Mouse (Mus musculus) lung, adult 18-20 months (tissue): ENCODE measurements around the gene Ube2d1.

Experiments
- DNase-seq, 2 experiments: peaks; one replicate each; pipeline ENCODE4 v3.0.0; 2022; ENCODE audit warnings: mixed read lengths in 2 of 2

The Ube2d1 gene

DNA sequence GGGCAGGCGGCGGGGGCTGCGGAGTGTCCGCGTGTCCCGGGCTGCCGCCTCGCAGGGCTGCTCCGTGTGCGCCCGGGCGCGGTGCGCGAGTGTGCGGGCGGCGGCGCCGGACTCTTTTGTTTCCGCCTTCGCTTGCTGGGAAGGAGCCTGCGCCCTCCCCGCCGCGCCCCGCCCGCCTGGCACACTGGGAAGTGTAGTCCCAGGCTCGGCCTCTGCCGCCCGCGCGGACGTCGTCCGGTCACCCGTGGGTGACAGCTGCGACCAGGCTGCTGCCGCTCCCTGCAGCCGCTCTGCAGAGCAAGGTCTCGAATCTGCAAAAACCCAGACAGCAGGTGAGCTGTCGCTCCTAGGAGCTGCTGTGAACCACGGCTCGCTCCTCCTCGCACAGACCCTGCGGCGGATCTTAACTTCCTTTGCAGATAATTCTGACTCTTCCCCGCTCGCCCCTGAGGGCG is at the start of gene Ube2d1:
Gene Ube2d1, minus strand, starts transcription at position 137 of the 455 bp plus-strand sequence.
- peak; percentile 86 to 89 for DNase-seq

DNA sequence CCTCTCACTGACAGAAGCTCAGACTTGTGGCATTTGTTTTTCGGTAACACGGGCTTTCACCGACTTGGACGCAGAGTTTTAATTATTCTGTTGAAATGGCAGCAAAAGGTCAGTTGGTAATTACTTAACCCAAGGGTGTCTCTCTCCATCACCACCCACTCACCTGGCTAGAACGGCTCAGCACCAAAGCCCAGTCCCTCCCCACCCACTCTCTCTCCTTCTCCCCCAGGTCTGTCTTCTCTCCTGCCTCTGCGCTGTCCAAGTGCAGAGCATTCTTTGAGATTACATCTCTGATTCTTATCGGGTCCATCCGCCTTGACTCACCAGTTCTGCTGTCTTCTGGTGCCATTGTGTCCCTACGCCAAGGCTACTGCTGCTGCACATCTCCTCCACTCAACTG is 47.8 kb upstream of the Ube2d1 start:
- no peak for DNase-seq

DNA sequence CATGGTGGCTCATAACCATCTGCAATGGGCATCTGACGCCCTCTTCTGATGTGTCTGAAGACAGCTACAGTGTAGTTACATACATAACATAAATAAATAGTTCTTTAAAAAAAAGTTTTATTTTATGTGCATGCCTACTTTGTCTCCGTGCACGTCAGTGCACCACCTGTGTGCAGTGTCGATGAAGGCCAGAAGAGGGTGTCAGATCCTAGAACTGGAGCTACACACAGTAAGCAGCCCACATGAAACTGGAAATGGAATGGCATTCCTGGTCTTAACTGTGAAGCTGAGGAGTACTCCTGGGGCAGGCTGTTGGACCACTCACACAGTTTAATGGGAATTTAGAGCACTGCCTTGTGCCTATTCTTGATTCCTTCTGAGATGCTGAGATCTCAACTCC is 47.3 kb upstream of the Ube2d1 start:
- no peak for DNase-seq

DNA sequence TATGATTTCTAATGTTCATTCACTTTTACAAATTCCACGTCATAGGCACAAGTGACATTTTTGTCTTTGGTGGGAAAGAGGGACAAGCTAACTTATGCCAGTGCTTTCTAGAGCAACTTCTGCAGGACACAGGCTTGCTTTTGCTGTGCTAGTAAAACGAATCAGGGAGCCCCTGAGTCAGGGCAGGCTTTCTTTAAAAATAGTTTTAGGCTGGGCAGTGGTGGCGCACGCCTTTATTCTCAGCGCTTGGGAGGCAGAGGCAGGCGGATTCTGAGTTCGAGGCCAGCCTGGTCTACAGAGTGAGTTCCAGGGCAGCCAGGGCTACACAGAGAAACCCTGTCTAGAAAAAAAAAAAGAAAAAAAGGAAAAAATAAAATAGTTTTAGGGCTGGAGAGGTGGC is 46.8 kb upstream of the Ube2d1 start:
- DNase-seq: no peak

DNA sequence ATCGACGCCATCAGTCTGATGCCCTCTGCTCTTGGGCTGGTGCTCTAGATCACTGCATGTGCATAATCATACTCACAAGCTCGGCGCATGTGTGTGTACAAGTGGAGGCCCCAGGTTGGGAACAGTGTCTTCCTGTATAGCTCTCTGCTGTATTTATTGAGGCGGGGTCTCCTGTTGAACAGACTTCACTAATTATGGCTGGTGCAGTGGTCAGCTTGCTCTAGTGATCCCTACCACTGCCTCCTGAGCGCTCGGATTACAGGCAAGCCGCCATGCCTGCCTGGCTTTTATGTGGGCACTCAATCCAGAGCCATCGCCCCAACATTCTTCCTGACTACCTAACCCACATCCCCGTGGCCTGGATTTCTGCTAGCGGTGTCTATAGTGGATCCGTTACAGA is 45.0 kb upstream of the Ube2d1 start:
- no peak for DNase-seq

DNA sequence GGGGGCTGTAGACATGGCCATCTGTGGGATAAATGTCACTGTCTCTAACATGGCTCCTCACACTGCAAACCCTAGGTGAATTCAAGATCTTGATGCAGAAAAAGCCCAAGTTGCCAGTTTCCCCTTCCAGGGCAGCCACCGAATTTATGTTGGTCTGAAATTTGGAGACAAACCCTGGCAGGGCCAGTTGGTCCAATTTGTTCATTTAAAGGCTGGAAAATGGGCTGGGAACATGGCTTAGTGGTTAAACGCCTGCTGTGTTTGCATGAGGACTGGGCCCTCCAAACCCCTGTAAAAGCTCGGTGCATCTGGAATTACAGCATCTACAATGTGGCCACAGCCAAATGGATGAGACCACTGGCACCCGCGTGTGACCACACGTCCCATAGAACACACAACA is 44.2 kb upstream of the Ube2d1 start:
- no peak for DNase-seq

DNA sequence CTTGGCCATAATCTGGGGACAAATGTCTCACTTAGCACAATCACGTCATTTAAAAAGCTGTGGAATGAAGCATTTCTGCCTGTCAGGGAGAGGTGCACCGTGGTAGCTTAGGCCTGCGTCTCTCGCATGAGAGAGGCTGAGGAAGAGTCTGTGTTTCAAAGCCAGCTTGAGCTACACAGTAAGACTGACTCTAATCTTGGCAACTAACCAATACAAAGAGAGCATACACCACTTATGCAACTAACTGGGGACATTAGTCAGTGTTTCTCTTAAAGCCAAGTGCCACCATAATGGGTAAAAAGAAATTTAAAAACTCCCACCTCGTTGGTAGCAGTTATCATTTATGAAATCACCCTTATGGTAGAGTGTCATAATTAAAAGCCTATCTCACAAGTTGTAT is 43.8 kb upstream of the Ube2d1 start:
- DNase-seq: no peak

DNA sequence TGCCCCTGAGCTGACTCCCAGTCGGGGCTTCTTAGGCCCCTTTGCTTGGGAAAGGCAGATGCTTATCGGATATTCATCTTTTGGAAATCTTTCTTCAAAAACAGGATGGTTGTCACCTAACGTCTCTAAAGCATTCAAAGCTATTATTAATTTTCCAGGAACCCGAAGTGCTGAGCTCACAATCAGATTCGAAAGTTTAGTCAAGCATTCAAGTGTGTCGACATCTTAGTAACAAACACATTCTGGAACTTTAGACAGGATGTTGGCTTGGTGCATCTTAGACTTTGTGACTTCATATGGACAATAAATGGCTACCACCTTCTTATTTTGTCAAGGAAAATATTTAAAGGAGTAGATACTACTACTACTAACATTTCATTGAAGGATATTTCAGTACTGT is 43.3 kb upstream of the Ube2d1 start:
- no peak for DNase-seq

DNA sequence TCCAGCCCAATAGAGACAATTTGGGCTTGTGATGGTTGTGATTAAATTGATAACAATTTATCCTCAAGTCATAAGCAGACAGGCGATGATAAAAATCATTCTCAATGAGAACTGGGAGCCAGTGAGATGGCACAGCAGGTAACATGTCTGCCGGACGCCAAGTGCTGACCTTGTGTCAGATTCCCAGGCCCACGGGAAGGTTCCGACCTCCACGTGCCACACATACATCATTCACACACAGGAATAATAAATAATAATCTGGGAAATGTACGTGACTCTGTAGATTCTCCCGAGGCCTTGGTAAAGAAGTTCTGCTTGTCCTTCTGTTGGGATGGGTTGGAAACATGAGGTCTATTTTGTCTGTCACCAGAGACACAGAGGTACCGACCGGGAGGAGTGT is 42.3 kb upstream of the Ube2d1 start:
- no peak for DNase-seq

DNA sequence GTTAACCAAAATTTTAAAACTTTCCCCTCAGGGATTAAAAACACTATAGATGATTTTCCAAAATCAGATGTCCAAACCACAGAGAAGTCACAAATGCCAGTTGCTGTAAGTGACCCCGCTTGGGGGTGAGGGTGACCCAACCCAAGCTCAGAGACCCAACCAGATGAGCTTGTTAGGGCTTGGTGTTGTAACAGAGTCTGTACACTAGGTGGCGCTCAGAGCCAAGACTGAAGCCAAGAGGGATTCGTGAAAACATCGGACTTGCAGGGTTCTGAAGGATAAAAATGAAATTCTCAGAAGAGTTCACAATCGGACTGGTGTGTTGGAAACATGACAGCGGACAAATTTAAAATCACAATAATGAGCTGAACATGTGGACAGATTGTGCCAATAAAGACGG is 41.7 kb upstream of the Ube2d1 start:
- peak; percentile 61 to 63 for DNase-seq

DNA sequence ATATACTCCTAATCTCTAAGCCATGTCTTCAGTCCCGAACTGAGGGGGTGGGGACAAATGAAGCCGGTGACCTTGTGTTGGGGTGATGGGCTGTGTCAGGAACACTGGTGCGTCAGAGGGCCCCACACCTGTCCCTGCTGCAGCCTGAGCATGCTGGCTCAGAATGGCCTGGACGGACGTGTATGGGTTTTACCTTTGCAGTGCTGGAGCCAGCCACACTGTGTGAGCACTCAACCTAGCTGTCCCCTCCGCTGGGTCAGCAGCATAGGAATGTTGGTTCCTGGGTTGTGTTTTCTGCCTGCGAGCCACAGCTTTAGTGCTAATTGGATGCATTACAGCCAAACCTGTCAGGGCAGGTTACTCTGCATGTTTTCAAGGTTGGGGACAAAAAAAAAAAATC is 41.1 kb upstream of the Ube2d1 start:
- no peak for DNase-seq

DNA sequence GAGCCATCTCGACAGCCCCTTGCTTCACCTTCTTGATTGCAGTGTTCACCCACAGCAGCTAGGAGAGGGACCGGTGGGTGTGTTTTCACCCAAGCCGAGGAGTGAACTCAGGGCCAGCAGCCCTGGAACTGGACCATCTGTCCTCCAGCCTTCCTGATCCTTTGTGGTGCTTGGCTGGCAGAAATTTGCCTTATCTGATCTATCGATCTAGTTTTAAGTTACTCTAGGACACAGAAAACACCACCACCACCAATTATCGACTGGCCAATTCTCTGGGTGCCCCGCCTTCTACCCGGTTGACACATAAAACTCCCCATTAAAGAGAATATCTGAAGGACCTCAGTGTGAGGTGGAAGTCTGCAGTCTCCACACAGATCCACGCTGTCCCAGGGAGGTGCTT is 38.6 kb upstream of the Ube2d1 start:
- DNase-seq: no peak

DNA sequence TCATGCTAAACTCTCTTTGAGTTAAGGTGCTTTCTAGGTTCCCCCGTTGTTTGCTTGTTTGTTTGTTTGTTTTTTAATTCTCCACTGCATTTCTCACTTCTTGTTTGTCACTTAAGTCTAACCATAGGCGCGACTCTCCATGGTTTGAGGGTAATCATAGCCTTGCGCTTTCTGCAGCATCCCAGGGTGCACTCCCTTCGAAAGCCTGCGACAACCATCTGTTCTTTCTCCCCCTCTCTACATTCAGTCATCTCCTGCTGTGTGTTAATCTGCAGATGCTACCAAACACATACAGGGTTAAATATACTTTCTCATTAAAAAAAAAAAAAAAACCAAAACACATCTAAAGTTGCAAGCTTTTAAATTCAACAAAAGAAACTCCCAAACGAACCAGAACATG is 31.4 kb upstream of the Ube2d1 start:
- no peak for DNase-seq

DNA sequence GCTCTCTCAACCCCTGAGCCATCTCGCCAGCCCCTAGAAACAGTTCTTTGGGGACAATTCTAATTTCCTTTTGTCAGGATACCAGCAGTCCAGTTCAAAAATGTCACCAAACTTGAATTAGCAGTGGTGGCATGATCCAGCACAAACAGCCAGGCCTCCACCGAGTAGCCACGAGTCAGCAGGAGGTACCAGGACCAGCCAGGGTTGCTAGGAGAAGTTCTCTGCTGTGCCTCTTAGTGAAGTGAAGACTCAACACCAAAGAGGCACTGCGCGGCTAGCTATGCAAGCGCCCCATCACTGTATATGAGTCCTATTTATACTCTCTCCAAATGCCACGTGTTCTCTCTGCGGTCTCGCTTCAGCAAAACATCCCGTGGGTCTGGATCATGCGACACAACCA is 31.0 kb upstream of the Ube2d1 start:
- no peak for DNase-seq

DNA sequence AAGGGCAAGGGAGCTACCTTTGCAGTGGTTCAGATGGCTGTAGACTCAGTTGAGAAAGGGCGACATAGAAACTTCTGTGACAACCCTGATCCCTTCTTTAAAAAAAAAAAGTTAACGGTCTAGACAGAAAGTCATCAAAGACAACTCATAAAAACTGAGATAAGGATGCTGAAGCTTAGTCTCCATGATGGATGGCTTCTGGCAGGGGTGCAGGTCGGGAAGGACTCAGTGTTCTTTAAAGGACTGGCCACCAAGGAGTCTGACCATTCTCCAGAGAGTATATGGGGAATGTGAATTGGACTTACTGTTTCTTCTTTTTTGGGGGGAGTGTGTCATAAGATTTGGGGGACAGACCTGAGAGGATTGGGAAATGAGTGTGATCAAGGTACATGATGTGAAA is 29.5 kb upstream of the Ube2d1 start:
- no peak for DNase-seq

DNA sequence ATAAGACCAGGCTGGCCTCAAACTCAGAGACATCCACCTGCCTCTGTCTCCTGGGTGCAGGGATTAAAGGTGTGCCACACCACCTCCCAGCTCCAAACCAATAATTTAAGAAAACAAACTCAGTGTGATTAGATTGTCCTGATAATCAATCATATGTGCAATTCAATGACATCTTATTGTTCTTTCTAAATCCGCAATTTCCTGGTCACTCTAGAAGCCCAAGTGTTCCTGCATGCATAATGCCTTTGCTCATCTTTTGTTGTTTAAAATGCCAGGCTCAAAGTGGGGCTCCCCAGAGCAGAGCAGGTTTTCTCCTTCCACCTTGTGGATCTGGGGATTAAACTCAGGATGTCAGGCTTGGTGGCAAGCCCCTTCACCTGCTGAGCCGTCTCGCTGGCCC is 25.2 kb upstream of the Ube2d1 start:
- DNase-seq: no peak

DNA sequence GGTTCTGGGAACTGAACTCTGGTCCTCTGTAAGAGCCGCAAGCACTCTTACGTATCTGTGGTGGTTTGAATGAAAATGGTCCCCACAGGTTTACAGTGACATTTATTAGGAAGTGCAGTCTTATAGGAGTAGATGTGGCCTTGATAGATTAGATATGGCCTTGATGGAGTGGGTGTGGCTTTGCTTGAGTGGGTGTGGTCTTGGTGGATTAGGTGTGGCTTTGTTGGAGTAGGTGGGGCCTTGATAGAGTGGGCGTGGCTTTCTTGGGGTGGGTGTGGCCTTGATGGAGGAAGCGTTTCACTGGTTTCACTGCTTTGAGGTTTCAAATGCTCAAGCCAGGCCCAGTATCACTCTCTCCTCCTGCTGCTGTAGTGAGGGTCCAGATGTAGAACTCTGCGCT is 23.1 kb upstream of the Ube2d1 start:
- DNase-seq: no peak

DNA sequence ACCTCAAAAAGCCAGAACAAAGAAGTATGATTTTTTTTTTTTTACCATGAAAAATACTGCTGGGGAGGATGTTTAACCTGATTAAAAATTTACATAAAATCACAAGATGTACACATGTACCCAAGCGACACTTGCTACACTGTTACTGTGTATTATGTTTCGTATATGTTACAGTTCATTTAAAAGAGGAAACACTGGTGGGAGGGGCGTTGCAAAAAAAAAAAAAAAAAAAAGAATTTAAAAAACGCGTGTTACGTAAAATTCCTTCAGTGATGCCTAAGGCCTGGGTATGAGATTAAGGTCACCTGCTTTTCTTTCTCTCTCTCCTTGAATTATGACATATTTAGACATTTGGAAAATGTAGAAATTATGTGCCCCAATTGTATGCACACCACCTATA is 21.7 kb upstream of the Ube2d1 start:
- DNase-seq: no peak

DNA sequence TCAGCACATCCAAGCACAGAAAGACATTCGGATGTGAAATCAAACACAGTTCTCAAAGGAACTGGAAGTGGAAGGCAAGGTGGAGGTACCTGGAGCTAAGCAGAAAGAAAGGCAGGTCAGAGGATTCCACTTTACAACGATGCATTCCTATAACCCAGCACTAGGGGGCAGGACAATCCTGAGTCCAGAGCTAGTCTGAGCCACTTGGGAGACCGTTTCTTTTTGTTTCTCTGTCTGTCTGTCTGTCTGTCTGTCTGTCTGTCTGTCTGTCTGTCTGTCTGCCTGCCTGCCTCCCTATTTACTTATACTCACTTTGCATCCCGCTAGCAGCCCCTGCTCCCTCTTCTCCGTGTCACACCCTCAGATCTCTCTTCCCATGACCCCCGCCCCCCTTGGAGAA is 21.1 kb upstream of the Ube2d1 start:
- DNase-seq: peak in 1 of 2 experiments; percentile 24

DNA sequence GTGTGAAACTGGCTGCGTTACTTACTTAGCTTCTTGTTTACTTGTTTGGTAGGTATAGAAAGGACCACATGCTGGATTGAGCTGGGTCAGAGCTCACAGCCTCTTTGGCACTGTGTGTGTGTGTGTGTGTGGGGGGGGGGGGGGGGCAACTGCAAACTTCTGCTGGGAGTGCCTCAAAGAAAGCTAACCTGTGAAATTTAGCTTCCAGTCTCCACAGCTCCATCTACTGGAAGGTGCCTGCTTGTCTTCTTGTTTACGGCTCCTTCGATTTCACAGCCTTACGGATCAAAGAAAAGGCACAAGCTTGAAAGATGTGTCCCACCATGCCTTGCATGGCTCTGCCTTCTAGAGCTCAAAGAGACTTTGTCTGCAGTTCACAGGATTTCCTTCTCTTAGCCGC is 17.4 kb upstream of the Ube2d1 start:
- DNase-seq: no peak

DNA sequence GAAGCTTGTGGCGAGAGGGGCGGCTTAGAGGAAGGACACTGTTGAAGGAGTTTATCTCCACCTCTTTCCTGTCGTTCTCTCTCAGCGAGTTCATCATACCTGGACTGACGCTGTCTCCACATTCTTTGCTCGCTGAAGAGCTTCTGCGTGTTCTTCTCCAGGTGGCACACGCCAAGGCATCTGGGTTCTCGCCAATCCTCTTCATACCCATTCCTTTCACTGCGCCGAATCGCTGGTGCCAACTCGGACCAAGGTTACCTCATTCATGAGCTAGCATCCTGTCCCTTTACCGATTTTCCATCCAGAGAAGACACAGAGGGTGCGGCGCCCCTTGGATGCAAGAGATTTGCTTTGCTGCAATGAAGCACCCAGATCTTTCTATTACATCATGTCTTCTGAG is 15.1 kb upstream of the Ube2d1 start:
- no peak for DNase-seq

DNA sequence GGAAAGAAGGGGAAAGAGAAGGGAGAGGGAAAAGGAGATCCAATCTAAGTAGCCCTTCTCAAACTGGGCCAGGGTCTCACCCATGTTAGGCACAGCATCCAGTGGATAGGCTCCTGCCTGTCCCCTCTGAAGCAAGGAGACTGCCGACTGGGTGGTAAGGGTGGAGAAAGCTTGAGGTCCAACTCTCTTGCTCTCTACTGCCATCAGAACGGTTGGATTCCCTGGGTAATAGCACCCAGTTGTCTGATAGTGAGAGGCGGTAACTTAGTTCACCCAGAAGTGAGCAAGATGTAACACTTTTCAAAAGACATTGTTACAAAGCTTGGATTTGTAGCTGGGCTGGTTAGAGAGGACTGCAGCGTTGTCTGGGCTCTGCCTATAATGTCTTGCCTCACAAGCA is 8.2 kb upstream of the Ube2d1 start:
- no peak for DNase-seq

DNA sequence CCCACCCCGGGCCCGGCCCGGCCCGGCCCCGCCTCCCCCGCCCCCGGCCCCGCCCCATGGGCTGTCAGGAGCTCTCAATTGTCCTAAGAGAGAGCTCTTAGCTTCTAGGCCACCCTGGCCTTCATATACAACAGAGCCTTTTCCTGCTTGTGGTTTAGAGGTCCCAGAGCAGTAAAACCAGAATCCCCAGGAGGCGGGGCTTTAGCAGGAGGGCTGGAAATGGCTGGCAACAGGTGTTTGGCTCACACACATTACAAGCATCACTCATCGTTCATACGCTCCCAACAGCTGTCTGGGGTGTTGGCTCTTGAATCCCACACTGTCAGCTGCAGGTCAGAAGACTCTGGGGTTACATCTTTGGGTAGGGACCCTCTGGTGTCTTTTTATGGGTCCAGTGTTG is 7.2 kb upstream of the Ube2d1 start:
- DNase-seq: peak; percentile 41 to 50

DNA sequence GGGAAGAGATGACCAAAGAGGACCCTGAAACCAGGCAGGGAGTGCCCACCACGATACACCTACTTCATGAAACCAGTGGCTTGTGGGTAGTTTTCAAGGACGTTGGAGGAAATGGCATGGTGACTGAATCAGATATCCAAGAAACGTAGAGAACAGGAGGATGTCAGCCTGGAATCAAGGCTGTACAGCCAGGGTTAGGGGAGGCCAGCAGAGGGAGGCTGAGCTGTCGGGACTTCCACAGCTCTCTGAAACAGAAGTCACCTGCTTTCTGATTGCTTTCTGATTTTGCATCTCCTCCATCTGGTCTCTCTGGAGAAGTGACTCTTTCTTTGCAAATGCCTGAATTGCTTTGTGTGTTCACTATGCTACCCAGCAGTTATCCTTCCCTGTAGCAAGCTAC is 6.7 kb upstream of the Ube2d1 start:
- no peak for DNase-seq

DNA sequence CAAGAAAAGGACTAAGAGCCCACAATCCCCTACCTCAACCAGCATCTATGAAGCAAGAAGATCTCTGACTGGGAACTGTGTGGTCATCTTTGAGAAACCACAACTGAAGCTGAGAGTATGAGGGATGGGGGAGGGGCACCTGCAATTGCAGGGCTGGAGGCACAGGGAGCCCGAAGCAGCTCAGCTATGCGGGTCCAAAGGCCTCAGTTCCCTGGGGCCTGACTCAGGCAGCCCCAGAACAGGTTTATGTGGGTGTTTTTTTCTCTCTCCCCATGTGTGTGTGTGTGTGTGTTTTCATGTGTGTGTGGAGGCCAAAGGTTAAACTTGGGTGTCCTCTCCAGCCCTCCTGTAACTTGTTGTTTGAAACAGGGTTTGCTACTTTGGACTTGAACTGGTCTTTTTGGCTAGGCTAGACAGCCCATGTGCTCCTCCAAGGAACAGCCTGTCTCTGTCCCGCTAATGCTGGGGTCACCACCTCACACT is 6.2 kb upstream of the Ube2d1 start:
- DNase-seq: no peak

DNA sequence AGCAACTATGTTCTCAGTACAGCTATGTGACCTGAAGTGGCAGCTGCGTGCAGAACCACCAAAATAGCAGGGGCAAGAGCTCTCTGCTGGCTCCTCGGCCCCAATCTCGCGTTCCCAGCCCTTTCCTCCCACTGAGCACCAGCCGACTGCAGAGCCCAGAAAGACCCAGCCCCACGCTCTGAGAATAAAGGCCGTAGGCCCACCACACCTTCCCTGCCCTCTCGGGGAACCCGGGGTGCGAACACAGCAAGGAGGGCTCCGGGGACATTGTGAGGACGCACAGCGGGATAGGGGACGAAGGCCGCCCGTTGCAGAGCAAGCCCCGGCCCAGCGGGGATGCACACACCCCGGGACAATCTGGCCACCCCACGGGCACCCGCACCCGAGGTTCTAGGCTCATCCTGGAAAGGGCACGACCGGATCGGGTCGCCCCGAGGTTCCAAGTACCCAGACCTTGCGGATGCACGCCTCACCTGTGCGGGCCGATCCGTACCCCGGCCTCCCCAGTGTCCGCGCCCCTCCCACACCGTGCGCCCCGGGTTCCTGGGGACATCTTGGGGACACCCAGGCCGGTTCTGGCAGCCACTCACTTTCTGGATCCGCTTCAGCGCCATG is 444 bp downstream of the Ube2d1 start:
- DNase-seq: no peak
